Mouse (Mus musculus) thymus, adult 2 months (tissue): Measurements from ENCODE around the gene Lamtor5. TPM values are rescaled to one million over a fixed set of nuclear protein-coding genes. Genes with fewer than 3 reads are reported as not detected.

Experiments
- DNase-seq: peaks from one replicate; pipeline ENCODE4 v3.0.0; 2021
- H3K27ac ChIP-seq: fragments of 200-500 bp; 2 replicates; pipeline ENCODE4 v1.5.1; 2012; ENCODE audit warnings: low read length, control low read depth; ENCODE audit not compliant: control insufficient read depth, insufficient read depth
- H3K27me3 ChIP-seq: fragments of 200-500 bp; 2 replicates; pipeline ENCODE4 v1.6.1; 2012; ENCODE audit warnings: mild to moderate bottlenecking, low read length, moderate library complexity, mixed read lengths; ENCODE audit not compliant: control insufficient read depth, insufficient read depth
- H3K36me3 ChIP-seq: fragments of 200-500 bp; 2 replicates; pipeline ENCODE4 v1.6.1; 2012; ENCODE audit warnings: mild to moderate bottlenecking, low read length, moderate library complexity; ENCODE audit not compliant: control insufficient read depth, insufficient read depth
- H3K4me1 ChIP-seq: fragments of 200-500 bp; replicated peaks from 2 replicates; pipeline ENCODE4 v1.6.1; 2012; ENCODE audit warnings: low read length; ENCODE audit not compliant: control insufficient read depth, insufficient read depth
- H3K4me3 ChIP-seq: fragments of 200-500 bp; 2 replicates; pipeline ENCODE4 v1.5.1; 2012; ENCODE audit warnings: mild to moderate bottlenecking, low read length, control low read depth, moderate library complexity; ENCODE audit not compliant: control insufficient read depth, insufficient read depth
- CTCF ChIP-seq: fragments of 200-500 bp; IDR thresholded peaks from 2 replicates; pipeline ENCODE4 v1.5.1; 2012; ENCODE audit warnings: mild to moderate bottlenecking, control low read depth, low read length, moderate library complexity, borderline replicate concordance; ENCODE audit not compliant: control insufficient read depth, poor library complexity, insufficient read depth; ENCODE audit errors: extremely low read depth
- POLR2A ChIP-seq: fragments of 200-500 bp; IDR thresholded peaks from 2 replicates; pipeline ENCODE4 v1.6.1; 2012; ENCODE audit warnings: mild to moderate bottlenecking, low read length, control low read depth, moderate library complexity; ENCODE audit not compliant: control insufficient read depth, poor library complexity, insufficient read depth; ENCODE audit errors: extremely low read depth
- WGBS: fragments of 180-500 bp; shearing (Covaris S2); methylation state at CpG from one replicate; pipeline ENCODE4 v1.1.7; 2018; 5-methylcytosine and 5-hydroxymethylcytosine counted together
- polyA plus RNA-seq: library from polyadenylated mRNA; depleted of rRNA; stranded (reverse); fragments of >200 nt; gene quantifications from 2 replicates; pipeline ENCODE4 v1.2.3, GENCODE M21; 2012

Lamtor5 gene
- polyA plus RNA-seq, 1 experiment = 126 TPM

- Histone ChIP-seq H3K4me1 (peaks cover 9% of the 10 kb centered on the region), H3K4me3 (no peak overlapping the region), H3K27me3 (no peaks in the 10 kb centered on the region), H3K27ac (no peak overlapping the region; the same call in 1 of the 2 replicates), H3K36me3 (no peaks in the 10 kb centered on the region)
- DNase-seq = peak; percentile 22
- TF ChIP-seq CTCF (no peak), POLR2A (no peak)
- WGBS = 41% methylated on average over 8 of the region's 8 CpGs
Measured at GRCm38 (mm10) chr3:107260956-107261850, 17.5 kb upstream of the Lamtor5 start.

- no peak for DNase-seq
Measured at GRCm38 (mm10) chr3:107261851-107262165, 16.9 kb upstream of the Lamtor5 start.

GRCm38 (mm10) chr3:107266814-107267345 is 11.8 kb upstream of the Lamtor5 start:
- H3K27me3 ChIP-seq = no peaks in the 10 kb centered on the region
- 86% methylated on average over 2 of the region's 2 CpGs for WGBS
- H3K4me3 ChIP-seq = no peak overlapping the region

More at GRCm38 (mm10) chr3:107261851-107262165, 16.9 kb upstream of the Lamtor5 start:
- 76% methylated on average over 7 of the region's 7 CpGs for WGBS
- peaks cover 9% of the 10 kb centered on the region for H3K4me1 ChIP-seq
- TF ChIP-seq POLR2A (no peak), CTCF (no peak)
- no peaks in the 10 kb centered on the region for H3K36me3 ChIP-seq
- no peaks in the 10 kb centered on the region for H3K27me3 ChIP-seq
- H3K4me3 ChIP-seq = no peak overlapping the region
- no peak overlapping the region for H3K27ac ChIP-seq

GRCm38 (mm10) chr3:107272433-107272832 is 6.2 kb upstream of the Lamtor5 start:
- 95% methylated on average over 3 of the region's 3 CpGs for WGBS
- Histone ChIP-seq H3K27me3 (no peaks in the 10 kb centered on the region), H3K4me1 (no peaks in the 10 kb centered on the region), H3K4me3 (no peak overlapping the region), H3K27ac (no peak overlapping the region), H3K36me3 (no peaks in the 10 kb centered on the region)
- TF ChIP-seq POLR2A (no peak), CTCF (no peak)
- no peak for DNase-seq

More at GRCm38 (mm10) chr3:107266814-107267345, 11.8 kb upstream of the Lamtor5 start:
- Histone ChIP-seq H3K36me3 (no peaks in the 10 kb centered on the region), H3K4me1 (no peaks in the 10 kb centered on the region), H3K27ac (no peak overlapping the region)
- no peak for TF ChIP-seq CTCF
- TF ChIP-seq POLR2A = no peak
- DNase-seq = no peak

GRCm38 (mm10) chr3:107273820-107274219 is 4.8 kb upstream of the Lamtor5 start:
- Histone ChIP-seq H3K27me3 (no peaks in the 10 kb centered on the region), H3K4me3 (no peak overlapping the region), H3K4me1 (peaks cover 2% of the 10 kb centered on the region; the same call in 1 of the 2 replicates), H3K36me3 (no peaks in the 10 kb centered on the region), H3K27ac (no peak overlapping the region)
- WGBS = 12% methylated on average over 3 of the region's 3 CpGs
- peak; percentile 55 for DNase-seq
- peak; percentile 32; the same call in 1 of the 2 replicates for TF ChIP-seq CTCF
- TF ChIP-seq POLR2A = no peak

GRCm38 (mm10) chr3:107275351-107275750 is 3.3 kb upstream of the Lamtor5 start:
- H3K27ac ChIP-seq = no peak overlapping the region
- H3K4me1 ChIP-seq = peaks cover 2% of the 10 kb centered on the region; the same call in 1 of the 2 replicates
- H3K27me3 ChIP-seq = no peaks in the 10 kb centered on the region
- no peak for TF ChIP-seq CTCF
- 84% methylated on average over 5 of the region's 5 CpGs for WGBS
- H3K4me3 ChIP-seq = no peak overlapping the region
- DNase-seq = no peak
- no peaks in the 10 kb centered on the region for H3K36me3 ChIP-seq
